Mouse (Mus musculus) skeletal muscle tissue, adult 2 months (tissue): ENCODE measurements around the gene Dclk3.

Experiments used
- DNase-seq: peaks from one replicate; pipeline ENCODE4 v3.0.0-alpha.2; 2012; ENCODE audit warnings: low read depth, low spot score

Gene Dclk3

GRCm38 (mm10) chr9:111486645-111487477 is 48.0 kb downstream of the Dclk3 start:
- DNase-seq, result no peak

- no peak for DNase-seq
Measured at GRCm38 (mm10) chr9:111490583-111490982, 51.7 kb downstream of the Dclk3 start.

- DNase-seq, result no peak
Measured at GRCm38 (mm10) chr9:111491280-111491679, 52.4 kb downstream of the Dclk3 start.

- no peak for DNase-seq
Measured at GRCm38 (mm10) chr9:111493490-111493889, 54.6 kb downstream of the Dclk3 start.

- peak; percentile 29 for DNase-seq
Measured at GRCm38 (mm10) chr9:111495561-111495960, 56.7 kb downstream of the Dclk3 start.

- DNase-seq, result peak; percentile 43
Measured at GRCm38 (mm10) chr9:111497074-111497811, 58.4 kb downstream of the Dclk3 start.

GRCm38 (mm10) chr9:111500211-111500610 is 61.3 kb downstream of the Dclk3 start:
- no peak for DNase-seq

- no peak for DNase-seq
Measured at GRCm38 (mm10) chr9:111506075-111506474, 67.2 kb downstream of the Dclk3 start.

- DNase-seq, result no peak
Measured at GRCm38 (mm10) chr9:111514586-111515473, 75.9 kb downstream of the Dclk3 start.

- DNase-seq, result no peak
Measured at GRCm38 (mm10) chr9:111515536-111515935, 76.7 kb downstream of the Dclk3 start.

GRCm38 (mm10) chr9:111522226-111522625 is 83.3 kb downstream of the Dclk3 start:
- no peak for DNase-seq

GRCm38 (mm10) chr9:111523111-111523510 is 84.2 kb downstream of the Dclk3 start:
- no peak for DNase-seq

GRCm38 (mm10) chr9:111523871-111524270 is 85.0 kb downstream of the Dclk3 start:
- DNase-seq, result no peak

GRCm38 (mm10) chr9:111534744-111535423 is 96.0 kb downstream of the Dclk3 start:
- no peak for DNase-seq

- no peak for DNase-seq
Measured at GRCm38 (mm10) chr9:111535445-111536064, 96.7 kb downstream of the Dclk3 start.
